Mouse (Mus musculus): ENCODE measurements at regions not wholly inside any gene's neighbourhood (a gene's known extent, or its start where the extent isn't known, plus 50 kb on each side); places are given as distances from the start of the nearest gene placed in this dataset.

DNA sequence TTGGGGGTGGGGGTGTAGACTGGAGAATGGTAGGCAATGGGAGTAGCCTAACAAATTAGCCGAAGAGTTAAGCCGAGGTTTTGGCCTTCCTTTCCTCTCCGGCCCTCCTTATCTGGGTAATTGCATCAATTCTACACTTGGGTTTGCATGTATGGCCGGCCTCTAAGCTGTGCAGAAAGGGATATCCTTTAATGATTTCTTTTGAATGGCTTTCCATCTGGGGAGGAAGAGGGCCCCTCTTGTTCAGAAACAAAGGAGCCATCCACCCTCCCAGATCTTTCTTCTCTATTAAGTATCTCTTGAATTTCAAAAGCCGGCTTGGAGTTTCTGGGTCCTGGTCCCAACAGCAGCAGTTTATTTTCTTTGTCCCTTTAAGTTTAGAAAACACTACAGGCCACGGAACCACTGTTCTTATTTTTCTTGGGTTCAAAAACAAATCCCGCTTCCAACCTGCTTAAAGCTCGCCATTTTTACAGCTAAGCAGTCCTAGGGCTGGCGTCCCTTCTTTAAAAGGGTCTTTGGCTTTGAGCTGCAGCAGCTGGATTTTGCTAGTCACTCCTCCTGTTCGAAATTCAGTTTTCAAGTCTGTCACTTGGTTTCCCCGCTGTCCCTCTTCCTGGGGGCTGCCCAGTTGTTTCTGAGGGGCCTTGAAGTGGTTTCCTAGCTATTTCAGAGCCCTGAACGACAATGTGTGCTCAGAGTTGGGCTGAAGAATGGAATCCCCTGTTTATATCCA is 73.1 kb upstream of the Lrig1 start:
- DNase-seq (ENCODE audit: low read depth, low spot score), result no peak

DNA sequence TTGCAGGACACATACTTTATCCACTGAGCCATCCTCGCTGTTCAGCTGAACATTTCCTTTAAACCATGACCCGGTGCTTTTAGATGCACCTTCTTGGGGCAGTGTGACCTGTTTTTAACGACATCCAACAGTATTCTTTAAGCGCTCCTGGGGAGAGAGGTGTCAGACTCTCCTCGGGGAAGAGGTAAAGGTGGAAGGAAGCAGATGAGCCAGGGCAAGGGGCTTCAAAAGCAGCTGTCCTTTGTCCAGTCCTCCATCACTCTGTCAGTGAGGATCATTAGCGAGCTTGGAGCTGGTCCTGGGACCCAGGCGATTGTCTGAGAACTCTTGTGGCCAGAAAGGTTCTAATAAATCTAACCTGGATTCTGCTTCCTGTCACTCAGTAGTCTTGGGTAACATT is 72.4 kb upstream of the Lrig1 start:
- DNase-seq (ENCODE audit: low read depth, low spot score), result no peak

- no peak for DNase-seq (ENCODE audit: low read depth, low spot score)
Observed at GRCm38 (mm10) chr6:94768230-94768629, 68.3 kb upstream of the Lrig1 start.

DNA sequence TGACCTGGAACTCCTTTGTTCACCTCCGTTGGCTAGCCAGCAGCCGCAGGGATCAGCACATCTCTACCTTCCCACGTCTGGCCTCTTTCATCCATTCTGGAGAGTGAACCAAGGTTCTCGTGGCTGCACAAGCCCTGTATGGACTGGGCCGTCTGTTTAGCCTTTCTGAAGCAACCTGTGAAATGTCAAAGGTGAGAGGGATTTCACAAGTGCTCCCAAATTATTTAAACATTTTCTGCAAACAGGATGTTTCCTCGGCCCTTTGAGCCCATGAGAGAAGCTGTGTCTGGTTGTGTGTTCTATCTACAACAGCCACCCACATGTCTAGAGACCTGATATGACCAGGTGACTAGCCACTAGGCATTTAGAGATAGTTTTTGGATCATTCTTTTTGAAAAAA is 65.8 kb upstream of the Lrig1 start:
- no peak for DNase-seq (ENCODE audit: low read depth, low spot score)

DNA sequence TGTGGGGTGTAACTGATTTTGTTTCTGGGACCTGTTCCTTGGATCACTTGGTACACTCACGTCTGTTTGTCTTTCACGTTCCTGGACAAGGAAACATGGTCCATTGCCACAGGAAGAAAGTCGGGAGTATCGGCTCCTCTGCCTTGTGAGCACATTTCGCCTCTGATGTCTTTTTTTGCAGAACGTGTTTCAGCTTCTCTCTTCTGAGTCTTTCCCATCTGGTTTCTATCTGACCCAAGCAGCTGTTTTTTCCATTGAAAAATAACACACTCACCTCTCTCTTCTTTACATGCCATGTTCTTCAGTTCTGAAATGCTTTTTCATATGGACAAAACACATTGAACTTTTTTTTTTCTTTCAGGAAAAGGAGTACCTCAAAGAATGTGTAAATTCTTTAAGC is 61.4 kb upstream of the Lrig1 start:
- DNase-seq (ENCODE audit: low read depth, low spot score), result no peak

DNA sequence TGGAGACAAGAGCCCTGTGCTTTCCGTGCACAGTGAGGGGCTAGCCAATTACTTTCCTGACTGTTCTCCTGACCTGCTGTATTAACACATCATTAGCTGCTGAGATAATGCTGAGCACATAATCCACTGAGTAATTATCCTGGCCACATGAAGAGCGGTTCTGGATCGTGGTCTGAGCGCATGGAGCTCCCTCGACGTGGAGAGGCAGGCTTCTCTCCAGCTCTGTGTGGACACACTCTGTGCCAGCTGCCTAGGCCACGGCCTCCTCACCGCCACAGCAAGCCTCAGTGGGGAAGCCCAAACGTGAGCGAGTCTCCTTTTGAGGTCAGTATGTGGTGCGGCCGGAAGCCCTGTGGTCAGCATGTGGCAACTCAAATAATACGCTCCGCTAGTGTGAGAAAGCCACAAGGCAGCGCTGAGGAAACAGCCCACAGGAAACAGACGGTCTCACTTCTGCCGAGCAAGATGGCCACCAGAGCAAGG is 60.7 kb upstream of the Lrig1 start:
- peak; percentile 77 for DNase-seq (ENCODE audit: low read depth, low spot score)

DNA sequence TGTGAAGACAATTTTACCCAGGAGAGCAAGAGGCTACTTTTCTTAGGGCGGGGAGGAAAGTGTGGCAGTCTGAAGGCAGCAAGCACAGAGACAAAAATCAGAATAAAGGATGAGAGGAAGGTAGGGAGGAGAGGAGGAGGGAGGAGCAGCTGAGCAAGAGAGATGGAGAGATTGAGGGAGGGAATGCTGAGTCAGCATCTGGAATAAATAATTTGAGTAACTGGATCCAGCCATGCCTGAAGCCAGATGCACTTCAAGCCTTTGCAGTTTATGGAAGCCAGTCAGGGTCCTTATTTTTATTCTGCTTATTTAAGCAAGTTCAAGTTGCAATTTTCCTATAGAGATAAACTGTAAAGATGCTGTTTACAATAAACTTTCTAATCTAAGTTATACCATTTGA is 59.7 kb upstream of the Lrig1 start:
- no peak for DNase-seq (ENCODE audit: low read depth, low spot score)

DNA sequence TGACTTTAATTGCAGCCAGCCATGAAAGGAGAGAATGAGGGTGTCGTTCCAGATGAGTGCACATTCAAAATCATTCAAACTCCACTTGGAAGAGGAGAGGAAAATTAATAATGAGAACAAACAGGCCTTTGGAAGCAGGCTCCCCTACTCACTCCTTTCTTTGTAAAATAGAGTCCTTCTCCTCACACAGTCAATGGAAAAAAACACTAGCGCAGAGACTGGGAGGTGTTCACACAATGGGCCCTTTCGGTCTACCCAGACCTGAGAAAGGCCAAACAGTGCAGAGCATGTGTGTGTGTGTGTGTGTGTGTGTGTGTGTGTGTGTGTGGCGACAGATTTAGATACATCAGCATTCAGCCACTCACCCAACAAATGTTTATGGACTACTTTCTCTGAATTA is 56.0 kb upstream of the Lrig1 start:
- no peak for DNase-seq (ENCODE audit: low read depth, low spot score)

- no peak for DNase-seq (ENCODE audit: low read depth, low spot score)
Observed at GRCm38 (mm10) chr6:94755297-94755831, 55.4 kb upstream of the Lrig1 start.

DNA sequence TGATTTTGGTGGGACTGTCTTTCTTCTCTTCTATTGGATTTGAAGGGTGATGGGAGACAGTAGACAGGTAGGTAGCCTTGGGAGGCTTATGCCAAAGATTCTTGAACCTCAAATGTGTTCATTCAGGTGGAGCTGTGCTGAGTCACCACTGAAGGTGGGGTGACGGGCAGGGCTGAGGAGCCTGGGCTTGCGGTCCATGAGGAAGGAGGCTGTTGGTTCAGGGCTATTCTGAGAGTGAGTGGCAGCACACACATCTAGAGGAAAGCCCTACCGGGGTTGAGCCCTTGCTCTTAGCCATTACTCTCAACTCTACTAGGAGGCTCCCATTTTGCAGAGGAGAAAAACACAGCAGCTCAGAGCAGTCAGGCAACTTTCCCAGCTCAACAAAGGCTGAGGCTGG is 54.6 kb upstream of the Lrig1 start:
- no peak for DNase-seq (ENCODE audit: low read depth, low spot score)

GRCm38 (mm10) chr6:94751101-94751440 is 51.1 kb upstream of the Lrig1 start:
- DNase-seq (ENCODE audit: low read depth, low spot score), result peak; percentile 65

DNA sequence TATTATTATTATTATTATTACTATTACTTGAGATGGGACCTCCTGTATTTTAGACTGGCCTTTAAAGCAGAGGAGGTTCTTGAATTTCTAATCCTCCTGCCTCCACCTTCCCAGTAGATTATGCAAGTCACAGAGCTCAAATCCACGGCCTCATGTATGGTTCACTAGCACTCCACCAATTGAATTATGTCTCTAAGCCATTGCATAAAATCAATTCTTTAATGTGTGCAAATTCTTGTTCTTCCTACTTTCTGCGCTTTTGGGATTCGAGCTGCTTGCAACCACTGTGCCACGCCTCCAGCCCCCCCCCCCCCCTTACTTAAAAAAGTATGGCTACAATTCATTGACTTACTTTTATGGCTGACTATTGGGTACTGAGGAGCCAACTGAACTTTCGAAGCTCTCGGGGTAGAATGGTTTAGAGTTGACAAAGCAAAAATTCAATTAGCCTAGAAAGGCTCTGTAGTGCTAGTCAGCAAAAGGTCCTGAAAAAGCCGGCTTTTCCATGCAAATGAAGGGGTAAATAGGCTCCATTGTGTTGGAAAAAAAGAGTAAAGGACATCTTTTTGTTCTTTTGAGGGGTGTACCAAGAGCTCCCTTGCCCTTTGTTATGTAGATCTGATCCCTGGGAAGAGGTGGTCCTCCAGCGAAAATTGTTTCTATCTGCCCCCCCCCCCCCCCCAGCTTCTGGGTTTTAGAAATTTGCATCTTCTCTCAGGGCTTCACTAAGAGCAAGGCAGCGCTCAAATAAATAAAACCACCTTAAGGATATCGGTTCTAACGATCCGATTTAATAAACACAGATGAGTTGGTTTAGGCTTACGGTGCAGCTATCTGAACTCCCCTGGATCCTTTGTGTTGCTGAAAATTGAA is 50.5 kb upstream of the Lrig1 start:
- no peak for DNase-seq (ENCODE audit: low read depth, low spot score)

Measured in CD4-positive, CD25-positive, alpha-beta regulatory T cell, adult 2 months (primary cell).